Mouse (Mus musculus): ENCODE measurements around the gene Crbn. TPM values are rescaled to one million over a fixed set of nuclear protein-coding genes. Genes with fewer than 3 reads are reported as not detected.

The Crbn gene
- polyA plus RNA-seq (2012; rRNA removed) = 25.1 and 25.4 TPM in 2 replicates

DNA sequence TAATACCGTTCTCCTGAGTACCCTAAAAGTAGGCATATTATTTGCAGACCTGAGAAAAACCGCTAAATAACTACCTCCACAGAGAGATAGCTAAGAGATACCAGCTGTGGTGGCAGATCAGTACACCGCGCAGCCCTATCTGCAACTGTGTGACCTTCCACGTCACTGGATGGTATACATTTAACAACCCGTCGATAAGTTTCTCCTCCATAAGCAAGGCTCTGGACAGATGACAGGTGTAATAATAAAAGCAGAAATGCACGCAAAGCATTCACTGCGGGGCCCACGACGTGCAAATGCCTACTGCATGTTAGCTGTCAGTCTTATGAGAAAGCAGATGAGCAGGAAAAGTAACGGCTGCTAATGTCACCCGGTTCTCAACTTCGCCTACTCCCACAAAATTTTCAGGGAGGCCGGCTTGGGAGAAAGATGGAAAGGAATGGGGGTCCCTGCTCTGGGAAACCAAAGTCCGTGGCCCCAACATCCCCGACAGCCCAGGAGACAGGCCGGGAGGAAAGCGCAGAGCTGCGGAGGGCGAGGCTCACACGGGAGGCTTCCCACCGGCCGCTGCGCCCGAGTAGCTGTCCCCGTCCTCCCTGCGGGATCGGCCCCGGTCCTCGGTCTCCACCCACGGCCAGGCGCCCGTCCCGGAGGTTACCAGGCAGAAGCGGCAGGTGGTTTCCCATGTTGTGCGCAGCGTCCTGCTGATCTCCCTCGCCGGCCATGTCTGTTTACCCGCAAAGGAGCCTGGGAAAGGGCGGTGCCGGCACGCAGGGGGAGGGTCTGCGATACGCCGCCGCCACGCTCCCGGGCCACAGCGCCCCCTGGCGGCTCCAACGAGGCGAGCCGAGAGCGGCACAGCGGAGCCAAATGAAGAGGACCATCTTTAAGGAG, at the start of gene Crbn:
Gene Crbn, minus strand, starts transcription at position 745 of the 894 bp plus-strand sequence.
- H3K4me1 ChIP-seq (ENCODE audit: control insufficient read depth, insufficient read depth, low read length) = peaks cover 2% of the 10 kb centered on the region; the same call in 1 of the 2 replicates
- no peaks in the 10 kb centered on the region for H3K27me3 ChIP-seq (ENCODE audit: control insufficient read depth, insufficient read depth, low read length)
- peak within 1 kb of the TSS; percentile 82; the same call in 1 of the 2 replicates for H3K27ac ChIP-seq (ENCODE audit: control insufficient read depth, insufficient read depth, low read depth, low read length)
- peak within 1 kb of the TSS; percentile 96 for H3K4me3 ChIP-seq (ENCODE audit: control insufficient read depth, low read depth, low read length)
- TF ChIP-seq CTCF (IDR thresholded peaks at IDR 0.05; ENCODE audit: control insufficient read depth, insufficient read depth, insufficient replicate concordance, low read depth, low read length) = peak; percentile 98
- peak; percentile 80 for TF ChIP-seq POLR2A (IDR thresholded peaks at IDR 0.05; ENCODE audit: control insufficient read depth, low read depth, low read length)
- no peaks in the 10 kb centered on the region for H3K36me3 ChIP-seq (ENCODE audit: control insufficient read depth, insufficient read depth, low read length)

DNA sequence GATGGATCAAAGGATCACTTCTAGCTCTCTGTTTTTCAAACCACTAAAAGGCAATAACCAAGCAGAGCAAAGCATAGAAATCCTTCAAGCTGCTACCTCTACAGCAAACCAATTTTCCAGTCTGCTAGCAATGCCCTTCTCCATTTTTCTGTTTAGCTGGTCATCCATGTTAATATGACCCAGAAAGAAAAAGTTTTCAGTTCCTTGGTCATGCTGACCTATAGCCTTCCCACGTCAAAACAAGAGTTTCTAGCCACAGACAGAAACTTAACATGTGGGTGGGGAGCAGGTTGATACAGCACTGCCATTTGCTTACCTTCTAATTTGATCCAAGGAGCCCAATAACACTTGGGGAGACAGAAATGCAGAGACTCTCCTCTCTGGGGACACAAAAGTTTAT, 40.3 kb upstream of the Crbn start:
- TF ChIP-seq CTCF (IDR thresholded peaks at IDR 0.05; ENCODE audit: control insufficient read depth, insufficient read depth, insufficient replicate concordance, low read depth, low read length) (no peak), POLR2A (IDR thresholded peaks at IDR 0.05; ENCODE audit: control insufficient read depth, low read depth, low read length) (no peak)
- Histone ChIP-seq H3K27me3 (ENCODE audit: control insufficient read depth, insufficient read depth, low read length) (no peaks in the 10 kb centered on the region), H3K27ac (ENCODE audit: control insufficient read depth, insufficient read depth, low read depth, low read length) (no peak overlapping the region), H3K4me3 (ENCODE audit: control insufficient read depth, low read depth, low read length) (no peak overlapping the region), H3K4me1 (ENCODE audit: control insufficient read depth, insufficient read depth, low read length) (no peaks in the 10 kb centered on the region), H3K36me3 (ENCODE audit: control insufficient read depth, insufficient read depth, low read length) (no peaks in the 10 kb centered on the region)

DNA sequence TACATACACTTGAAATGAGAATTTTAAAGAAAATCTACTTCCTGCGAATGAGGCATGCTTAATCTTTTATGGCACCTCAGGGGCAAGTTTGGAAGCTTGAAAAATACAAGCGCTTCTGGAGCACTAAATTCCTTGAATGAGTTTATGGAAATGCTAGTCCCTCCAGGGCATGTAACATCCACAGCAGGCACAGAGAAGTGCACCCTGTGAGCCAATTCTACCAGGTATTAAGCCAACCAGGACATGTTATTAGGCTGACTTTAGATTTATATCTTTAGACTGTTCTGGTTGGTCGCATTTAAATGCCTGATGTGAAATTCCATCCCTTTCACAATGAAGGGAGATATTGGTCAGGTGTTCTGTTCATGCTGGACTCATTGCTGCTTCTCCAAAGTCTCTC, 38.2 kb upstream of the Crbn start:
- TF ChIP-seq POLR2A (IDR thresholded peaks at IDR 0.05; ENCODE audit: control insufficient read depth, low read depth, low read length) = no peak
- no peak for TF ChIP-seq CTCF (IDR thresholded peaks at IDR 0.05; ENCODE audit: control insufficient read depth, insufficient read depth, insufficient replicate concordance, low read depth, low read length)
- H3K27me3 ChIP-seq (ENCODE audit: control insufficient read depth, insufficient read depth, low read length) = no peaks in the 10 kb centered on the region
- no peaks in the 10 kb centered on the region for H3K36me3 ChIP-seq (ENCODE audit: control insufficient read depth, insufficient read depth, low read length)
- no peaks in the 10 kb centered on the region for H3K4me1 ChIP-seq (ENCODE audit: control insufficient read depth, insufficient read depth, low read length)
- H3K27ac ChIP-seq (ENCODE audit: control insufficient read depth, insufficient read depth, low read depth, low read length) = no peak overlapping the region
- no peak overlapping the region for H3K4me3 ChIP-seq (ENCODE audit: control insufficient read depth, low read depth, low read length)

DNA sequence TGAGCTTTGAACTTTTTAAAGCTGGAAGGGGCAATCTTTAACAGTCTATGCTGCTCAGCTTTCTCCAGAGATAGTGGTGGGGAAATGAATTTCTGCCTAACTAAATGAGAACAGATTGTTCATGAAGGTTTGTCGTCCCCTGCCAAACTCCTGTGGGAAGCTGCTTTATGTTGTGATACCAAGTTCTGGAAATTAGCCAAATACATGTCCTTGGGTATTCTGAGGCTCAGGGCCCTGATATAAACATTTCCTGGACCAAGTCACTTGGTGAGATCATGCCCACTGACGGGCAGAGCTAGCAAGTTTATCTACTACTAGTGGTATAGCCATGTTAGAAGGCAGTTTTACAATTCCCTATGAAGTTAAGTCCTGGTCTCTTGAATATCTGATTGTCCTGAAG, 35.4 kb upstream of the Crbn start:
- Histone ChIP-seq H3K4me1 (ENCODE audit: control insufficient read depth, insufficient read depth, low read length) (no peaks in the 10 kb centered on the region), H3K27ac (ENCODE audit: control insufficient read depth, insufficient read depth, low read depth, low read length) (no peak overlapping the region), H3K36me3 (ENCODE audit: control insufficient read depth, insufficient read depth, low read length) (no peaks in the 10 kb centered on the region), H3K27me3 (ENCODE audit: control insufficient read depth, insufficient read depth, low read length) (no peaks in the 10 kb centered on the region), H3K4me3 (ENCODE audit: control insufficient read depth, low read depth, low read length) (no peak overlapping the region)
- TF ChIP-seq CTCF (IDR thresholded peaks at IDR 0.05; ENCODE audit: control insufficient read depth, insufficient read depth, insufficient replicate concordance, low read depth, low read length) (no peak), POLR2A (IDR thresholded peaks at IDR 0.05; ENCODE audit: control insufficient read depth, low read depth, low read length) (no peak)

DNA sequence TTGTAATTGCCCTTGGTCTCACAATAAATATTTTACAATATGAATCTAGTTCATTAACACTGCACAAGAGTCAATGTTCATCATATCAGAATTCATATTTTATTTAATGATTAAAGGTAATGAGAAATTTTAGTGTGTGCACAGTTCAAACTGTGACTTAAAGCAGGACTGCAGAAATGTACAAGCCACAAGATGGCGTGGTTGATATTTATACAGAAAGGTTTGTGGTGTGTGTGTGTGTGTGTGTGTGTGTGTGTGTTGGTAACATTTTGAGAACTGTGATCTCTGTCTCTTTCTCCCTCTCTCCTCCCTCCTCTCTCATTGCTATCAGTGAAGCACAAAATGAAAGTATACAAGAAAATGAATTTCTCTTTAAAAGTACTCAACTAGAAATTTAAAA, 22.5 kb upstream of the Crbn start:
- no peaks in the 10 kb centered on the region for H3K36me3 ChIP-seq (ENCODE audit: control insufficient read depth, insufficient read depth, low read length)
- H3K27me3 ChIP-seq (ENCODE audit: control insufficient read depth, insufficient read depth, low read length) = no peaks in the 10 kb centered on the region
- no peak overlapping the region for H3K27ac ChIP-seq (ENCODE audit: control insufficient read depth, insufficient read depth, low read depth, low read length)
- no peak for TF ChIP-seq POLR2A (IDR thresholded peaks at IDR 0.05; ENCODE audit: control insufficient read depth, low read depth, low read length)
- no peak for TF ChIP-seq CTCF (IDR thresholded peaks at IDR 0.05; ENCODE audit: control insufficient read depth, insufficient read depth, insufficient replicate concordance, low read depth, low read length)
- H3K4me1 ChIP-seq (ENCODE audit: control insufficient read depth, insufficient read depth, low read length) = no peaks in the 10 kb centered on the region
- no peak overlapping the region for H3K4me3 ChIP-seq (ENCODE audit: control insufficient read depth, low read depth, low read length)

DNA sequence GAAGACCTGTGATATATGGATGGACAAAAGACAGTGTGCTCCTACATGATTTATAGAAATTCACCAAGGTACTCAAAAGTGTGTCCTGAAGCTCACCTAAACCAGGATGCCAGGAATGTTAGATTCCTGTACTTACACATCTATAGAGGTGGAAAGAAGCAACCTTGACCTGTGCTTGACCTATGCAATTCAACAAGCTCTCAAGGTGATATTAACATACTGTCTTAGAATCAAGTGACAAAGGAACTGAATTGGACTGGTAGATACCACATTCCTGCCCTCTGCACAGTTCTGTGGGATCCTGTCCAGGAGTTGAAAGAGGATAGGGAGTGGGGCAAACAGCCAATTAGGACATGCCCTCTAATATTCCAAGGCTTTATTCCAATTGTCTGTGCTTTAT, 20.7 kb upstream of the Crbn start:
- no peak for TF ChIP-seq CTCF (IDR thresholded peaks at IDR 0.05; ENCODE audit: control insufficient read depth, insufficient read depth, insufficient replicate concordance, low read depth, low read length)
- no peak for TF ChIP-seq POLR2A (IDR thresholded peaks at IDR 0.05; ENCODE audit: control insufficient read depth, low read depth, low read length)
- H3K4me3 ChIP-seq (ENCODE audit: control insufficient read depth, low read depth, low read length) = no peak overlapping the region
- no peaks in the 10 kb centered on the region for H3K27me3 ChIP-seq (ENCODE audit: control insufficient read depth, insufficient read depth, low read length)
- H3K36me3 ChIP-seq (ENCODE audit: control insufficient read depth, insufficient read depth, low read length) = no peaks in the 10 kb centered on the region
- no peaks in the 10 kb centered on the region for H3K4me1 ChIP-seq (ENCODE audit: control insufficient read depth, insufficient read depth, low read length)
- H3K27ac ChIP-seq (ENCODE audit: control insufficient read depth, insufficient read depth, low read depth, low read length) = no peak overlapping the region

DNA sequence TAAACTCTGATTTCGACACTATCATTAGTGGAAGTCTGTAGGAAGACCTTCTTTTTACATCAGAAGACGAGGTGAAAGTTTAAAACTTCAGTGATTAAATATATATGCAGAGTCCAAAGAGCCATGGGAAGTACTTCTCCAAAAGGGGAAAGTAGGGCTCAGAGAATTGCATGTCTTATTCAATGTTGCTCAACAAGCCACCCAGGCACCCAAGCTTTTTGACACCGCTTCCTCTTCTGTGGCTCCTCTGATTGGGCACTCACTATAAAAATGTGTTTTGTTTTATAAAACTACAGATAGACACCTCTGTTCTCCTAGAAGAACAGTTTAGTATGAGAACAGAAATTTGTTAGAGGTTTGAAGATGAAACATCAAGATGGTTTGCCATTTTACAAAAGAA, 20.0 kb upstream of the Crbn start:
- no peak overlapping the region for H3K4me3 ChIP-seq (ENCODE audit: control insufficient read depth, low read depth, low read length)
- no peaks in the 10 kb centered on the region for H3K27me3 ChIP-seq (ENCODE audit: control insufficient read depth, insufficient read depth, low read length)
- TF ChIP-seq POLR2A (IDR thresholded peaks at IDR 0.05; ENCODE audit: control insufficient read depth, low read depth, low read length) (no peak), CTCF (IDR thresholded peaks at IDR 0.05; ENCODE audit: control insufficient read depth, insufficient read depth, insufficient replicate concordance, low read depth, low read length) (no peak)

More for the DNA sequence above, 20.0 kb upstream of the Crbn start:
- Histone ChIP-seq H3K4me1 (ENCODE audit: control insufficient read depth, insufficient read depth, low read length) (no peaks in the 10 kb centered on the region), H3K27ac (ENCODE audit: control insufficient read depth, insufficient read depth, low read depth, low read length) (no peak overlapping the region), H3K36me3 (ENCODE audit: control insufficient read depth, insufficient read depth, low read length) (no peaks in the 10 kb centered on the region)
